Mouse (Mus musculus): ENCODE measurements around the gene Calml4. TPM values are rescaled to one million over a fixed set of nuclear protein-coding genes. Genes with fewer than 3 reads are reported as not detected.

Gene Calml4
- total and polyA plus RNA-seq, 3 experiments = 0.62 to 4.6 TPM; not detected in 1

DNA sequence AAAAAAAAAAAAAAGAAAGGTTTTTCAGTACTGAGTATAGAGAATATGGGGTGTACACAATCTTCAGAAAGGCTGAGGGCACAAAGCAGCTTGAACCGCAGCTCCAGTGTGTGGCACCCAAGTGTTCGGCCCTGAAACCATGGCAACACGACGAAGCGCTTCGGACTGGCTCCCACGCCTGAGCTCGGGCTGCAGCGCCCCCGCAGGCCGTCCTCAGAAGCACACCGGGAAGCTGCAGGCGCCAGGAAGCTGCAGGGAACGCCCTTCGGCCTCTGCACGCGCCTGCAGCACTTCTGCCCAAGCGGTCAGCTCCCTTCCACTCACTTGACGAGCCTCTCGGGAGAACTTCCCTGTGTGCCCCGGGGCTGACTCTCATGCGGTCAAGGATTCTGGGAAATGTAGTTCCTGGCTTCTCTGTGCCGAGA, 29.2 kb upstream of the Calml4 start:
- Histone ChIP-seq H3K9ac (ENCODE audit: control insufficient read depth, low read depth, low read length, poor library complexity, severe bottlenecking) (peak overlapping the region; percentile 47), H3K9me3 (replicated peaks; ENCODE audit: insufficient read depth, low read length) (no peaks in the 10 kb centered on the region), H3K27ac (ENCODE audit: control insufficient read depth, low read depth, low read length) (peak overlapping the region; percentile 32), H3K79me2 (ENCODE audit: control insufficient read depth, insufficient read depth, low read length, poor library complexity) (no peaks in the 10 kb centered on the region; the same call in 1 of the 2 replicates), H3K4me3 (ENCODE audit: control insufficient read depth in 1 of 2, insufficient read depth in 1 of 2, low read depth in 2 of 2, low read length in 2 of 2) (peak overlapping the region; percentile 30 to 39), H3K36me3 (ENCODE audit: control insufficient read depth in 1 of 2, insufficient read depth in 2 of 2, low read length in 2 of 2) (peaks cover 0 to 15% of the 10 kb centered on the region in 2 experiments; a peak in 2 of 4 replicates), H3K4me1 (ENCODE audit: control insufficient read depth in 1 of 2, insufficient read depth in 2 of 2, low read length in 2 of 2) (peaks cover 8 to 22% of the 10 kb centered on the region in 2 experiments), H3K27me3 (ENCODE audit: control insufficient read depth in 1 of 2, insufficient read depth in 2 of 2, low read length in 2 of 2) (0 out of 4 replicates have a peak, but pooled peaks cover 2 to 3% of the 10 kb centered on the region in 2 experiments)
- DNase-seq (ENCODE audit: low read depth, low spot score) = peak; percentile 97
- TF ChIP-seq HCFC1 (IDR thresholded peaks at IDR 0.05; ENCODE audit: low read depth, low read length) (peak; percentile 93), GATA1 (IDR thresholded peaks at IDR 0.05; ENCODE audit: low read depth, low read length) (no peak), TAL1 (IDR thresholded peaks at IDR 0.05; ENCODE audit: low read length) (no peak), SIN3A (IDR thresholded peaks at IDR 0.05; ENCODE audit: low read length) (peak; percentile 98), POLR2A (IDR thresholded peaks at IDR 0.05; ENCODE audit: control insufficient read depth in 1 of 2, insufficient read depth in 1 of 2, low read depth in 1 of 2, low read length in 2 of 2, poor library complexity in 1 of 2) (peak in 1 of 2 experiments; percentile 52; a peak in 1 of 4 replicates), TBP (IDR thresholded peaks at IDR 0.05; ENCODE audit: low read depth, low read length) (no peak), ELF1 (IDR thresholded peaks at IDR 0.05; ENCODE audit: low read depth, low read length) (peak; percentile 87), CTCF (IDR thresholded peaks at IDR 0.05 in 2 of 3, conservative IDR thresholded peaks at IDR 0.05 in 1 of 3; ENCODE audit: control insufficient read depth in 1 of 3, insufficient read depth in 1 of 3, low read depth in 2 of 3, low read length in 3 of 3, poor library complexity in 1 of 3, severe bottlenecking in 1 of 3) (peak; percentile 76 to 96 (median 90)), ZKSCAN1 (IDR thresholded peaks at IDR 0.05; ENCODE audit: low read depth, low read length) (no peak), RCOR1 (IDR thresholded peaks at IDR 0.05; ENCODE audit: low read depth, low read length) (no peak), MAZ (IDR thresholded peaks at IDR 0.05; ENCODE audit: low read depth, low read length) (peak; percentile 54; the same call in 1 of the 2 replicates), USF1 (IDR thresholded peaks at IDR 0.05; ENCODE audit: low read depth, low read length) (0 out of 2 replicates have a peak, but pooled peaks have one; percentile 16), NRF1 (IDR thresholded peaks at IDR 0.05; ENCODE audit: insufficient read depth, low read depth, low read length, poor library complexity, severe bottlenecking) (peak; percentile 37; the same call in 1 of the 2 replicates), SMC3 (IDR thresholded peaks at IDR 0.05; ENCODE audit: low read depth, low read length) (peak; percentile 42), NELFE (IDR thresholded peaks at IDR 0.05; ENCODE audit: low read depth, low read length) (peak; percentile 36), ETS1 (IDR thresholded peaks at IDR 0.05; ENCODE audit: low read depth, low read length) (peak; percentile 61; the same call in 1 of the 2 replicates), E2F4 (IDR thresholded peaks at IDR 0.05; ENCODE audit: borderline replicate concordance, low read depth, low read length) (no peak), RAD21 (IDR thresholded peaks at IDR 0.05; ENCODE audit: low read depth, low read length) (peak; percentile 64), POLR2AphosphoS2 (IDR thresholded peaks at IDR 0.05; ENCODE audit: low read length) (no peak), CHD2 (IDR thresholded peaks at IDR 0.05; ENCODE audit: low read length) (peak; percentile 31; the same call in 1 of the 2 replicates), MAX (IDR thresholded peaks at IDR 0.05; ENCODE audit: low read length) (peak; percentile 84), EP300 (IDR thresholded peaks at IDR 0.05; ENCODE audit: low read depth in 1 of 2, low read length in 2 of 2) (no peak), KAT2A (conservative IDR thresholded peaks at IDR 0.05; ENCODE audit: low read depth, low read length) (no peak; the same call in 1 of the 2 replicates), UBTF (IDR thresholded peaks at IDR 0.05; ENCODE audit: borderline replicate concordance, insufficient read depth, low read depth, low read length) (no peak), JUND (IDR thresholded peaks at IDR 0.05; ENCODE audit: low read depth, low read length) (no peak), ZC3H11A (IDR thresholded peaks at IDR 0.05; ENCODE audit: low read depth, low read length) (no peak), MYC (IDR thresholded peaks at IDR 0.05; ENCODE audit: low read depth, low read length) (peak; percentile 66), MAFK (IDR thresholded peaks at IDR 0.05; ENCODE audit: borderline replicate concordance, low read depth, low read length) (no peak), MYB (IDR thresholded peaks at IDR 0.05; ENCODE audit: low read depth, low read length) (no peak), ZNF384 (IDR thresholded peaks at IDR 0.05; ENCODE audit: low read depth, low read length) (peak; percentile 79), MXI1 (IDR thresholded peaks at IDR 0.05; ENCODE audit: low read depth, low read length) (peak; percentile 96), MEF2A (IDR thresholded peaks at IDR 0.05; ENCODE audit: extremely low read depth, insufficient replicate concordance, low read depth, low read length, poor library complexity, severe bottlenecking) (no peak)

Data from MEL (cell line).